Mouse (Mus musculus) intestine, postnatal 0 days (tissue): ENCODE measurements around the gene Fsd1. TPM values are rescaled to one million over a fixed set of nuclear protein-coding genes. Genes with fewer than 3 reads are reported as not detected.

Experiments
- ATAC-seq: fragments of 200-750 bp; cut with Nextera tagmentation; 2 replicates; pipeline ENCODE4 v1.8.0; 2017; ENCODE audit warnings: mild to moderate bottlenecking, moderate TSS enrichment, moderate library complexity
- H3K27ac ChIP-seq: fragments of 300-500 bp; sonication (generic); 2 replicates; pipeline ENCODE4 v1.5.1; 2014; ENCODE audit warnings: mild to moderate bottlenecking, low read depth, low read length, moderate library complexity
- H3K27me3 ChIP-seq: fragments of 300-500 bp; sonication (generic); replicated peaks from 2 replicates; pipeline ENCODE4 v1.6.1; 2014; ENCODE audit warnings: low read length, mixed read lengths; ENCODE audit not compliant: control insufficient read depth, insufficient read depth
- H3K36me3 ChIP-seq: fragments of 300-500 bp; sonication (generic); 2 replicates; pipeline ENCODE4 v1.6.1; 2014; ENCODE audit warnings: mild to moderate bottlenecking, moderate library complexity; ENCODE audit not compliant: control insufficient read depth, insufficient read depth
- H3K4me1 ChIP-seq: fragments of 300-500 bp; sonication (generic); replicated peaks from 2 replicates; pipeline ENCODE4 v1.6.1; 2014; ENCODE audit warnings: antibody characterized with exemption, low read length, mixed read lengths; ENCODE audit not compliant: control insufficient read depth, insufficient read depth
- H3K4me2 ChIP-seq: fragments of 300-500 bp; sonication (generic); replicated peaks from 2 replicates; pipeline ENCODE4 v1.6.1; 2014; ENCODE audit warnings: low read depth, mild to moderate bottlenecking, moderate library complexity
- H3K4me3 ChIP-seq: fragments of 300-500 bp; sonication (generic); 2 replicates; pipeline ENCODE4 v1.5.1; 2014; ENCODE audit warnings: low read depth, low read length
- H3K9ac ChIP-seq: fragments of 300-500 bp; sonication (generic); 2 replicates; pipeline ENCODE4 v1.6.1; 2014; ENCODE audit warnings: mild to moderate bottlenecking, low read depth, low read length
- H3K9me3 ChIP-seq: fragments of 300-500 bp; sonication (generic); 2 replicates; pipeline ENCODE4 v1.6.1; 2016; ENCODE audit warnings: mixed run types; ENCODE audit not compliant: control insufficient read depth
- CTCF ChIP-seq: sonication (generic); IDR thresholded peaks from 2 replicates; pipeline ENCODE4 v1.5.1; 2016; ENCODE audit warnings: low read depth, mild to moderate bottlenecking, control low read depth, antibody characterized with exemption, moderate library complexity
- WGBS: fragments of 180-500 bp; shearing (Covaris S2); extraction: QIAGEN DNeasy Blood & Tissue Kit; methylation state at CpG from one replicate; pipeline ENCODE4 v1.1.7; 2014; 5-methylcytosine and 5-hydroxymethylcytosine counted together
- polyA plus RNA-seq: library from polyadenylated mRNA; unstranded; fragments of >200 nt; fragmentation: Nextera tagmentation; extraction: Ambion mirVana; gene quantifications from 2 replicates; pipeline ENCODE4 v1.2.1, GENCODE M21; 2015

The Fsd1 gene
- polyA plus RNA-seq, 1 experiment from 2014 or later, result 3.6 TPM

GRCm38 (mm10) chr17:56023386-56023785 lies 37.1 kb downstream of the Fsd1 start:
- no peak for ATAC-seq
- H3K27me3 ChIP-seq, result no peaks in the 10 kb centered on the region
- no peak overlapping the region for H3K9ac ChIP-seq
- H3K9me3 ChIP-seq, result no peaks in the 10 kb centered on the region
- H3K36me3 ChIP-seq, result peaks cover 23% of the 10 kb centered on the region
- WGBS, result 33% methylated on average over 5 of the region's 5 CpGs
- H3K4me1 ChIP-seq, result no peaks in the 10 kb centered on the region
- H3K4me3 ChIP-seq, result no peak overlapping the region
- TF ChIP-seq CTCF, result no peak
- 0 out of 2 replicates have a peak overlapping the region, but pooled peaks have one; percentile 16 for H3K27ac ChIP-seq
- H3K4me2 ChIP-seq, result no peak overlapping the region

GRCm38 (mm10) chr17:56024476-56024875 lies 38.2 kb downstream of the Fsd1 start:
- Histone ChIP-seq H3K27ac (no peak overlapping the region), H3K27me3 (no peaks in the 10 kb centered on the region), H3K36me3 (peaks cover 17% of the 10 kb centered on the region; the same call in 1 of the 2 replicates), H3K4me1 (no peaks in the 10 kb centered on the region), H3K4me2 (no peak overlapping the region), H3K9ac (no peak overlapping the region), H3K4me3 (no peak overlapping the region), H3K9me3 (no peaks in the 10 kb centered on the region)
- 58% methylated on average over 2 of the region's 2 CpGs for WGBS
- ATAC-seq, result no peak
- TF ChIP-seq CTCF, result no peak

GRCm38 (mm10) chr17:56024931-56025330 lies 38.6 kb downstream of the Fsd1 start:
- Histone ChIP-seq H3K27ac (no peak overlapping the region), H3K4me3 (no peak overlapping the region), H3K4me1 (no peaks in the 10 kb centered on the region), H3K9ac (no peak overlapping the region), H3K27me3 (no peaks in the 10 kb centered on the region), H3K36me3 (peaks cover 13% of the 10 kb centered on the region; the same call in 1 of the 2 replicates), H3K4me2 (no peak overlapping the region), H3K9me3 (no peaks in the 10 kb centered on the region)
- no peak for TF ChIP-seq CTCF
- ATAC-seq, result no peak
- WGBS, result 60% methylated on average over 5 of the region's 5 CpGs

- peaks cover 10% of the 10 kb centered on the region; the same call in 1 of the 2 replicates for H3K36me3 ChIP-seq
- WGBS, result 83% methylated on average over 1 of the region's 1 CpGs
- no peak overlapping the region for H3K9ac ChIP-seq
- no peaks in the 10 kb centered on the region for H3K9me3 ChIP-seq
- no peaks in the 10 kb centered on the region for H3K4me1 ChIP-seq
- no peak overlapping the region for H3K4me3 ChIP-seq
- TF ChIP-seq CTCF, result no peak
- H3K27me3 ChIP-seq, result no peaks in the 10 kb centered on the region
- H3K4me2 ChIP-seq, result no peak overlapping the region
- H3K27ac ChIP-seq, result no peak overlapping the region; the same call in 1 of the 2 replicates
- no peak for ATAC-seq
Measured at GRCm38 (mm10) chr17:56026303-56026702, 40.0 kb downstream of the Fsd1 start.

GRCm38 (mm10) chr17:56026881-56027280 lies 40.6 kb downstream of the Fsd1 start:
- Histone ChIP-seq H3K27me3 (no peaks in the 10 kb centered on the region), H3K4me1 (no peaks in the 10 kb centered on the region), H3K4me3 (no peak overlapping the region), H3K27ac (no peak overlapping the region), H3K9me3 (no peaks in the 10 kb centered on the region), H3K4me2 (no peak overlapping the region), H3K9ac (no peak overlapping the region), H3K36me3 (peaks cover 10% of the 10 kb centered on the region; the same call in 1 of the 2 replicates)
- WGBS, result 60% methylated on average over 1 of the region's 1 CpGs
- no peak for ATAC-seq
- TF ChIP-seq CTCF, result no peak

GRCm38 (mm10) chr17:56027801-56028441 lies 41.6 kb downstream of the Fsd1 start:
- no peak for ATAC-seq
- TF ChIP-seq CTCF, result no peak
- H3K4me1 ChIP-seq, result peaks cover 2% of the 10 kb centered on the region; the same call in 1 of the 2 replicates

More at GRCm38 (mm10) chr17:56027801-56028441, 41.6 kb downstream of the Fsd1 start:
- H3K4me2 ChIP-seq, result no peak overlapping the region
- no peaks in the 10 kb centered on the region for H3K27me3 ChIP-seq
- H3K9ac ChIP-seq, result no peak overlapping the region
- H3K4me3 ChIP-seq, result no peak overlapping the region
- no peaks in the 10 kb centered on the region for H3K9me3 ChIP-seq
- 88% methylated on average over 5 of the region's 5 CpGs for WGBS
- H3K27ac ChIP-seq, result no peak overlapping the region
- peaks cover 10% of the 10 kb centered on the region; the same call in 1 of the 2 replicates for H3K36me3 ChIP-seq
